Comparison of ENCODE assay signal across 34 mouse cellular contexts in genomic region chr12:57505329-57505728, GRCm38 (mm10). TPM values are rescaled to one million over a fixed set of nuclear protein-coding genes. Genes with fewer than 3 reads are reported as not detected.
DNase-seq lines count a peak whose midpoint lies in the region; ATAC-seq and TF ChIP-seq lines count a peak whose summit lies in the region.
"Had no signal": no experiment of that assay in that cellular context is flagged by ENCODE, and none has a peak within 500 bp of the region (broad histone marks: within the 10 kb centered on the region; RNA-seq: fewer than 3 reads in every experiment).

No protein-coding gene starts in this region.

- TF ChIP-seq CTCF in E14TG2a.4 (conservative IDR thresholded peaks at IDR 0.05; ENCODE audit: low read length), result no peak
- TF ChIP-seq CTCF in small intestine, adult 2 months (IDR thresholded peaks at IDR 0.05; ENCODE audit: extremely low read depth, insufficient read length, insufficient replicate concordance, low read depth, low read length), result no peak
- TF ChIP-seq CTCF in hindbrain, postnatal 0 days (IDR thresholded peaks at IDR 0.05; ENCODE audit: low read depth), result no peak

- H3K27me3 ChIP-seq in liver, embryonic 11.5 days (replicated peaks; ENCODE audit: control insufficient read depth, insufficient read depth, low read length), result no peaks in the 10 kb centered on the region
- no peaks in the 10 kb centered on the region; the same call in 1 of the 2 replicates for H3K27me3 ChIP-seq in E14TG2a.4 (ENCODE audit: insufficient read depth, low read length)
- H3K27me3 ChIP-seq in intestine, embryonic 16.5 days (replicated peaks; ENCODE audit: control insufficient read depth, insufficient read depth, low read length), result no peaks in the 10 kb centered on the region
- no peaks in the 10 kb centered on the region for H3K27me3 ChIP-seq in small intestine, adult 2 months (ENCODE audit: control insufficient read depth, insufficient read depth, low read length)
- no peaks in the 10 kb centered on the region for H3K27me3 ChIP-seq in hindbrain, postnatal 0 days (ENCODE audit: insufficient read depth, low read length)
- H3K27me3 ChIP-seq: embryonic facial prominence, embryonic 13.5 days; forebrain, embryonic 15.5 days; limb, embryonic 13.5 days; neural tube, embryonic 15.5 days had no signal

- H3K36me3 ChIP-seq in liver, embryonic 11.5 days (ENCODE audit: control insufficient read depth, insufficient read depth, low read length), result no peaks in the 10 kb centered on the region
- H3K36me3 ChIP-seq in E14TG2a.4 (ENCODE audit: insufficient read depth, low read length), result no peaks in the 10 kb centered on the region
- no peaks in the 10 kb centered on the region for H3K36me3 ChIP-seq in intestine, embryonic 16.5 days (ENCODE audit: control insufficient read depth, insufficient read depth, low read length)
- H3K36me3 ChIP-seq in small intestine, adult 2 months (ENCODE audit: control insufficient read depth, insufficient read depth, low read length), result no peaks in the 10 kb centered on the region
- H3K36me3 ChIP-seq in hindbrain, postnatal 0 days (ENCODE audit: insufficient read depth, low read length), result no peaks in the 10 kb centered on the region
- H3K36me3 ChIP-seq: embryonic facial prominence, embryonic 13.5 days; forebrain, embryonic 10.5 days; forebrain, embryonic 15.5 days; limb, embryonic 13.5 days; neural tube, embryonic 15.5 days had no signal

- TF ChIP-seq POLR2A in small intestine, adult 2 months (IDR thresholded peaks at IDR 0.05; ENCODE audit: low read depth, low read length), result no peak

- DNase-seq in liver, result peak; percentile 15
- no peak for DNase-seq in liver, embryonic 11.5 days (ENCODE audit: low spot score)
- DNase-seq in embryo, embryonic 11 days, result no peak
- DNase-seq in left cerebral cortex, postnatal 14 days (ENCODE audit: low spot score in 2 of 2), result no peak
- DNase-seq in hindbrain, postnatal 0 days (ENCODE audit: low spot score), result no peak
- DNase-seq: adrenal gland, postnatal 14 days; cerebellum, adult 11 months; cerebellum, adult 9-10 months; gastrocnemius, adult 2 months; gastrocnemius, postnatal 36 days; heart, adult 18-20 months; heart, postnatal 36 days; kidney, adult 8-10 months; kidney, postnatal 10 days; lung, adult 18-20 months; midbrain, embryonic 14.5 days; right cerebral cortex, adult 18-20 months had no signal

- H3K4me1 ChIP-seq in liver, embryonic 11.5 days (replicated peaks; ENCODE audit: control insufficient read depth, insufficient read depth, low read length), result no peaks in the 10 kb centered on the region
- peaks cover 6% of the 10 kb centered on the region for H3K4me1 ChIP-seq in E14TG2a.4 (replicated peaks; ENCODE audit: low read depth, low read length)
- H3K4me1 ChIP-seq in intestine, embryonic 16.5 days (ENCODE audit: control insufficient read depth, insufficient read depth, low read length), result no peaks in the 10 kb centered on the region; the same call in 1 of the 2 replicates
- H3K4me1 ChIP-seq in small intestine, adult 2 months (ENCODE audit: control insufficient read depth, insufficient read depth, insufficient read length, low read length), result peaks cover 3% of the 10 kb centered on the region; the same call in 1 of the 2 replicates
- no peaks in the 10 kb centered on the region for H3K4me1 ChIP-seq in hindbrain, postnatal 0 days (ENCODE audit: insufficient read depth, low read length)
- H3K4me1 ChIP-seq: embryonic facial prominence, embryonic 13.5 days; forebrain, embryonic 15.5 days; neural tube, embryonic 15.5 days had no signal

- WGBS in liver, embryonic 11.5 days, result 74% methylated on average over 7 of the region's 7 CpGs
- WGBS in intestine, embryonic 16.5 days, result 51% methylated on average over 7 of the region's 7 CpGs
- 25% methylated on average over 7 of the region's 7 CpGs for WGBS in small intestine, adult 2 months
- 64% methylated on average over 7 of the region's 7 CpGs for WGBS in hindbrain, postnatal 0 days

- no peak overlapping the region for H3K9ac ChIP-seq in liver, embryonic 11.5 days (ENCODE audit: low read depth, low read length)
- no peak overlapping the region for H3K9ac ChIP-seq in intestine, embryonic 16.5 days (ENCODE audit: low read depth, low read length)
- no peak overlapping the region for H3K9ac ChIP-seq in hindbrain, postnatal 0 days (replicated peaks; ENCODE audit: low read length)
- H3K9ac ChIP-seq: embryonic facial prominence, embryonic 13.5 days; forebrain, embryonic 15.5 days; hindbrain, embryonic 14.5 days; limb, embryonic 13.5 days; neural tube, embryonic 15.5 days had no signal

- no peak overlapping the region for H3K4me3 ChIP-seq in liver, embryonic 11.5 days (ENCODE audit: low read depth, low read length)
- H3K4me3 ChIP-seq in E14TG2a.4 (replicated peaks; ENCODE audit: low read length), result peak overlapping the region; percentile 32; the same call in 1 of the 2 replicates
- H3K4me3 ChIP-seq in intestine, embryonic 16.5 days (ENCODE audit: low read length), result no peak overlapping the region
- 0 out of 2 replicates have a peak overlapping the region, but pooled peaks have one; percentile 1 for H3K4me3 ChIP-seq in small intestine, adult 2 months (ENCODE audit: low read depth, low read length)
- no peak overlapping the region for H3K4me3 ChIP-seq in hindbrain, postnatal 0 days (ENCODE audit: low read length)
- H3K4me3 ChIP-seq: embryonic facial prominence, embryonic 13.5 days; forebrain, embryonic 10.5 days; forebrain, embryonic 15.5 days; gastrocnemius, adult 2 months; limb, embryonic 13.5 days; neural tube, embryonic 15.5 days had no signal

- ATAC-seq in liver, embryonic 11.5 days (replicated peaks; ENCODE audit: low FRiP score), result no peak
- peak; percentile 84 for ATAC-seq in intestine, embryonic 16.5 days
- no peak for ATAC-seq in hindbrain, postnatal 0 days
- ATAC-seq: forebrain, embryonic 15.5 days; inflammation-experienced regulatory T-cells, adult 6 months; lung, postnatal 0 days had no signal

- no peaks in the 10 kb centered on the region for H3K9me3 ChIP-seq in liver, embryonic 11.5 days (ENCODE audit: control insufficient read depth, low read length)
- H3K9me3 ChIP-seq in E14TG2a.4 (ENCODE audit: low read length), result no peaks in the 10 kb centered on the region
- H3K9me3 ChIP-seq in intestine, embryonic 16.5 days (ENCODE audit: control insufficient read depth, low read length), result no peaks in the 10 kb centered on the region
- H3K9me3 ChIP-seq in hindbrain, postnatal 0 days (ENCODE audit: low read length), result no peaks in the 10 kb centered on the region
- H3K9me3 ChIP-seq: embryonic facial prominence, embryonic 13.5 days; forebrain, embryonic 10.5 days; forebrain, embryonic 15.5 days; limb, embryonic 13.5 days; neural tube, embryonic 15.5 days had no signal

- no peak overlapping the region for H3K27ac ChIP-seq in liver, embryonic 11.5 days (ENCODE audit: low read depth, low read length)
- no peak overlapping the region for H3K27ac ChIP-seq in intestine, embryonic 16.5 days (ENCODE audit: low read length)
- H3K27ac ChIP-seq in small intestine, adult 2 months (ENCODE audit: insufficient read depth, low read depth, low read length), result no peak overlapping the region
- H3K27ac ChIP-seq in hindbrain, postnatal 0 days, result no peak overlapping the region
- H3K27ac ChIP-seq: embryonic facial prominence, embryonic 13.5 days; forebrain, embryonic 10.5 days; forebrain, embryonic 15.5 days; gastrocnemius, adult 2 months; hindbrain, embryonic 14.5 days; limb, embryonic 13.5 days; macrophage; neural tube, embryonic 15.5 days had no signal

- intact Hi-C loops in left cerebral cortex, postnatal 14 days (cut with DNase I), result no loop called here

- no peak overlapping the region for H3K4me2 ChIP-seq in liver, embryonic 11.5 days
- no peak overlapping the region for H3K4me2 ChIP-seq in intestine, embryonic 16.5 days (ENCODE audit: low read depth, low read length)
- no peak overlapping the region for H3K4me2 ChIP-seq in hindbrain, postnatal 0 days (ENCODE audit: low read depth, low read length)
- H3K4me2 ChIP-seq: embryonic facial prominence, embryonic 13.5 days; forebrain, embryonic 15.5 days; heart, embryonic 11.5 days; hindbrain, embryonic 14.5 days; limb, embryonic 13.5 days; neural tube, embryonic 15.5 days had no signal

RNA-seq across cellular contexts. Expression of gene Foxa1, which starts 41.4 kb away (rescaled TPM):
- polyA plus RNA-seq in liver, embryonic 11.5 days (2014; fragmentation: Nextera tagmentation; extraction: Ambion mirVana), result 3.4 and 3.5 TPM in 2 replicates
- 2.9 and 3.3 TPM in 2 replicates for polyA plus RNA-seq in intestine, embryonic 16.5 days (2015; fragmentation: Nextera tagmentation; extraction: Ambion mirVana)
- polyA plus RNA-seq in small intestine, adult 2 months (2012; rRNA removed), result 17.0 and 17.7 TPM in 2 replicates
- not detected for total RNA-seq in left cerebral cortex, postnatal 14 days (2021)
- 0.47 and 0.73 TPM in 2 replicates for total RNA-seq in hindbrain, postnatal 0 days (2014; rRNA removed)
- polyA plus RNA-seq in hindbrain, postnatal 0 days (2015; fragmentation: Nextera tagmentation; extraction: Ambion mirVana), result 0.20 and 0.44 TPM in 2 replicates
- total RNA-seq: gastrocnemius, adult 2 months; gastrocnemius, postnatal 36 days; heart, postnatal 36 days; layer of hippocampus, postnatal 10 days; left cerebral cortex, adult 18-20 months; megakaryocyte-erythroid progenitor cell, adult 5-6 weeks had no signal
- polyA plus RNA-seq: inflammation-experienced regulatory T-cells, adult 6 months; limb, embryonic 13.5 days; macrophage; spleen, adult 2 months had no signal

RNA-seq across cellular contexts. Expression of gene Ttc6, which starts 58.6 kb away (rescaled TPM):
- polyA plus RNA-seq in liver, embryonic 11.5 days (2014; fragmentation: Nextera tagmentation; extraction: Ambion mirVana), result 0.38 and 0.47 TPM in 2 replicates
- polyA plus RNA-seq in intestine, embryonic 16.5 days (2015; fragmentation: Nextera tagmentation; extraction: Ambion mirVana), result 0.50 and 0.81 TPM in 2 replicates
- polyA plus RNA-seq in small intestine, adult 2 months (2012; rRNA removed), result 0.72 and 1.3 TPM in 2 replicates
- under 1 TPM; 0.24 to 0.57 TPM for total RNA-seq in left cerebral cortex, postnatal 14 days (2021)
- 0.54 and 1.3 TPM in 2 replicates for total RNA-seq in hindbrain, postnatal 0 days (2014; rRNA removed)
- polyA plus RNA-seq in hindbrain, postnatal 0 days (2015; fragmentation: Nextera tagmentation; extraction: Ambion mirVana), result 1.1 TPM in 2 replicates
- total RNA-seq: adrenal gland, postnatal 14 days; gastrocnemius, adult 2 months; gastrocnemius, postnatal 36 days; heart, postnatal 36 days; megakaryocyte-erythroid progenitor cell, adult 5-6 weeks had no signal
- polyA plus RNA-seq: inflammation-experienced regulatory T-cells, adult 6 months; macrophage had no signal

Comparison
In these comparisons a context has a peak if more than half of its experiments do, and no peak if none do; other contexts are left out.
1. H3K4me3 ChIP-seq: peak in E14TG2a.4 (single experiment) and small intestine, adult 2 months (single experiment); none in liver, embryonic 11.5 days (single experiment), intestine, embryonic 16.5 days (single experiment) and hindbrain, postnatal 0 days (single experiment).